Mouse (Mus musculus) ES-E14 (cell line): ENCODE measurements around the gene Tnik. TPM values are rescaled to one million over a fixed set of nuclear protein-coding genes. Genes with fewer than 3 reads are reported as not detected.

Experiments
- DNase-seq: peaks from one replicate; pipeline ENCODE4 v3.0.0-alpha.2; 2013; ENCODE audit warnings: low read depth, low spot score
- H3K27ac ChIP-seq: 2 replicates; pipeline ENCODE4 v1.5.1; 2012; ENCODE audit warnings: low read depth, mild to moderate bottlenecking, low read length, moderate library complexity, mixed read lengths; ENCODE audit not compliant: poor library complexity, insufficient read depth, severe bottlenecking
- H3K36me3 ChIP-seq: 2 replicates; pipeline ENCODE4 v1.6.1; 2012; ENCODE audit warnings: mild to moderate bottlenecking, low read length, moderate library complexity, mixed read lengths; ENCODE audit not compliant: control insufficient read depth, poor library complexity, insufficient read depth, severe bottlenecking
- H3K4me1 ChIP-seq, 2 experiments: fragments of 150-350 bp in 1 of 2; sonication (generic) in 1 of 2; 2 replicates each; pipeline ENCODE4 v1.6.1; 2012; ENCODE audit warnings: low read length in 2 of 2, mild to moderate bottlenecking in 1 of 2, mixed read lengths in 1 of 2; ENCODE audit not compliant: control insufficient read depth in 2 of 2, insufficient read depth in 2 of 2, poor library complexity in 1 of 2
- H3K4me3 ChIP-seq, 2 experiments: fragments of 150-350 bp in 1 of 2; sonication (generic) in 1 of 2; 2 replicates each; pipeline ENCODE4 v1.5.1; 2012; ENCODE audit warnings: low read length in 2 of 2, low read depth in 1 of 2, mild to moderate bottlenecking in 1 of 2, mixed read lengths in 1 of 2; ENCODE audit not compliant: insufficient read depth in 1 of 2, poor library complexity in 1 of 2, severe bottlenecking in 1 of 2
- H3K9ac ChIP-seq: 2 replicates; pipeline ENCODE4 v1.6.1; 2012; ENCODE audit warnings: low read depth, mild to moderate bottlenecking, low read length, mixed read lengths; ENCODE audit not compliant: poor library complexity, insufficient read depth, severe bottlenecking
- H3K9me3 ChIP-seq: fragments of 150-350 bp; sonication (generic); 2 replicates; pipeline ENCODE4 v1.6.1; 2012; ENCODE audit warnings: low read depth, mild to moderate bottlenecking, low read length; ENCODE audit not compliant: control insufficient read depth, insufficient read depth
- CHD2 ChIP-seq: IDR thresholded peaks from 2 replicates; pipeline ENCODE4 v1.6.1; 2014; ENCODE audit warnings: mild to moderate bottlenecking, low read depth, low read length, inconsistent platforms
- HCFC1 ChIP-seq: IDR thresholded peaks from 2 replicates; pipeline ENCODE4 v1.6.1; 2012; ENCODE audit warnings: low read length, inconsistent platforms, borderline replicate concordance; ENCODE audit not compliant: insufficient read depth
- MAFK ChIP-seq: IDR thresholded peaks from 2 replicates; pipeline ENCODE4 v1.6.1; 2014; ENCODE audit warnings: mild to moderate bottlenecking, low read depth, low read length, inconsistent platforms; ENCODE audit not compliant: insufficient read depth
- ZC3H11A ChIP-seq: IDR thresholded peaks from 2 replicates; pipeline ENCODE4 v1.6.1; 2012; ENCODE audit warnings: low read depth, mild to moderate bottlenecking, inconsistent platforms, low read length, borderline replicate concordance
- ZNF384 ChIP-seq: IDR thresholded peaks from 2 replicates; pipeline ENCODE4 v1.6.1; 2012; ENCODE audit warnings: low read depth, low read length, inconsistent platforms
- in situ Hi-C, 2 experiments: fragments of 600-800 bp; cut with MboI; formaldehyde crosslinking; loops; one replicate each; pipeline ENCODE4 v1.15.1; 2025; ENCODE audit warnings: low sequenced_read_pairs in 2 of 2, inconsistent platforms in 1 of 2; ENCODE audit not compliant: unreplicated experiment in 2 of 2
- total RNA-seq: library from RNA; depleted of rRNA; stranded (reverse); fragments of 300-350 nt; gene quantifications from 2 replicates; pipeline ENCODE4 v1.2.3, GENCODE M21; 2012

Tnik gene
- total RNA-seq, 1 experiment: 2.6 TPM

DNA sequence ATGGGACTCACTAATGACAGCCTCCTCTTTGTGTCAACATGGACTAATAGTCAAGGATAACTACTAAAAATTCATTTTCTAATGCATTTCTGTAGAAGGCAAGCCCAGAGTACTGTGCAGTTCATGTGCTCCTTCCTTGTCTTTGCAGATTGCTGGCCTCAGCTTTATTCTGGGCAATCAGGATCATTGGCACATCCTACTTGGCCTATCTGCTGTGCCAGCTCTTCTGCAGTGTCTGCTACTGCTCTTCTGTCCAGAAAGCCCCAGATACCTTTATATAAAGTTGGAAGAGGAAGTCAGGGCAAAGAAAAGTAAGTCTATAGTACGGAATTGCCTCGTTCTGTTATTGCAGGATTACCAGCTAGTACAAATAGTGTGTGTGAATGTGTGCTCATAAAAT, 455.5 kb downstream of the Tnik start:
- H3K4me1 ChIP-seq: no peaks in the 10 kb centered on the region
- no peaks in the 10 kb centered on the region for H3K9me3 ChIP-seq
- TF ChIP-seq HCFC1 (no peak), ZC3H11A (no peak), ZNF384 (no peak)
- in situ Hi-C loops: no loop called here
- no peak overlapping the region for H3K27ac ChIP-seq
- H3K4me3 ChIP-seq: no peak overlapping the region
- no peaks in the 10 kb centered on the region for H3K36me3 ChIP-seq
- no peak for DNase-seq
- no peak overlapping the region for H3K9ac ChIP-seq

DNA sequence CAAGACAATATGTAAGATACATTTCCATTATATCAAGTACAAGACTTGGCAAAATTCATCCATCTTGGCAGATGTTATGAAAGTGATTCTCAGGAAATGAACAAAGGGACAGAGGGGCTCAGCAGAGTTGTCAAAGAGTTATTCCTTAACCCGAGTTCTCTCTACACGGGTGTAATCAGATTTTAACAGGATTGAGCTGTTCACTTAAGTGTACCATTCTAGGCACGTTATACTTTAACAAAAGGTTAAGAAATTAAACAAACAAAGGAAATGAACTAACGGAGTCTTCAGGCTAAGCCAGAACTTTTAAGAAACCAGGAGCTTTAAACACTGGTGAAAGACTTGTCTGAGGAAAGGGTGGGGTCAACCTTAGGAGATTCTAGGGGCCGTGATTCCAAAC, 458.2 kb downstream of the Tnik start:
- in situ Hi-C loops: no loop called here
- Histone ChIP-seq H3K9me3 (no peaks in the 10 kb centered on the region), H3K4me3 (no peak overlapping the region), H3K4me1 (no peaks in the 10 kb centered on the region), H3K36me3 (no peaks in the 10 kb centered on the region), H3K9ac (no peak overlapping the region), H3K27ac (no peak overlapping the region)
- DNase-seq: no peak
- no peak for TF ChIP-seq HCFC1
- TF ChIP-seq CHD2: no peak
- TF ChIP-seq ZNF384: no peak
- no peak for TF ChIP-seq MAFK
- no peak for TF ChIP-seq ZC3H11A

GRCm38 (mm10) chr3:28721838-28722237, 458.8 kb downstream of the Tnik start:
- Histone ChIP-seq H3K27ac (no peak overlapping the region), H3K4me1 (no peaks in the 10 kb centered on the region), H3K9ac (no peak overlapping the region), H3K9me3 (no peaks in the 10 kb centered on the region), H3K4me3 (no peak overlapping the region), H3K36me3 (no peaks in the 10 kb centered on the region)
- DNase-seq: no peak
- no peak for TF ChIP-seq ZC3H11A
- TF ChIP-seq HCFC1: no peak
- no peak for TF ChIP-seq CHD2
- no peak for TF ChIP-seq ZNF384
- TF ChIP-seq MAFK: no peak
- in situ Hi-C loops: no loop called here

DNA sequence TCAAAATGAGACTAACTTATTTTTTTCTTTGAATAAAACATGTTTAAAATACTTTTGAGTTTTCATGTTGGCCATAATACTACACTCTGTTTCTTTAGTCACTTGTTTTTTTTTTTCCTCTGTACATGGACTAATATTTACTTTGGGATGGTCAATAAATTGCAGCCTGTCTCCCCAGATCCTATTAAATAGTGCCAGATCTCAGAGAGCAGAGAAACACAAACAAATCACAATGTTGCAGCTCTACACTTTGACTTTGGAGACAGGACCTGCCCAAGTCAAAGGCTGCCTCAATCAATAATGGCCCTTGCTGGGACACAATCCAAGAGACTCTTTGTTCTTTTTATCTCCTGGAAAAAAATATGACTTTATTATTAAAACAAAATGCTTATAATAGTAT, 459.5 kb downstream of the Tnik start:
- H3K9ac ChIP-seq: no peak overlapping the region
- no peak overlapping the region for H3K4me3 ChIP-seq
- H3K27ac ChIP-seq: no peak overlapping the region
- H3K4me1 ChIP-seq: no peaks in the 10 kb centered on the region
- H3K36me3 ChIP-seq: no peaks in the 10 kb centered on the region
- TF ChIP-seq MAFK (no peak), ZC3H11A (no peak), HCFC1 (no peak), ZNF384 (no peak), CHD2 (no peak)
- in situ Hi-C loops: no loop called here
- no peak for DNase-seq
- H3K9me3 ChIP-seq: no peaks in the 10 kb centered on the region

- H3K9me3 ChIP-seq: no peaks in the 10 kb centered on the region
- no peak overlapping the region for H3K4me3 ChIP-seq
- no peaks in the 10 kb centered on the region for H3K36me3 ChIP-seq
- no peak overlapping the region for H3K27ac ChIP-seq
- TF ChIP-seq ZC3H11A: no peak
- no peak for TF ChIP-seq ZNF384
- TF ChIP-seq CHD2: no peak
- TF ChIP-seq HCFC1: no peak
- no peak for TF ChIP-seq MAFK
- H3K9ac ChIP-seq: no peak overlapping the region
- in situ Hi-C loops: no loop called here
- DNase-seq: no peak
- no peaks in the 10 kb centered on the region for H3K4me1 ChIP-seq
Observed at GRCm38 (mm10) chr3:28723534-28723933, 460.5 kb downstream of the Tnik start.
